Mouse (Mus musculus) lung, postnatal 25 days (tissue): ENCODE measurements at regions not wholly inside any gene's neighbourhood (a gene's known extent, or its start where the extent isn't known, plus 50 kb on each side); places are given as distances from the start of the nearest gene placed in this dataset.
"Not testable (repeated sequence)": the region's sequence is repeated elsewhere in the genome, so short reads cannot be mapped to it uniquely, and the experiment has no call there.

Experiments
- DNase-seq: peaks from one replicate; pipeline ENCODE4 v3.0.0; 2022; ENCODE audit warnings: low spot score

DNA sequence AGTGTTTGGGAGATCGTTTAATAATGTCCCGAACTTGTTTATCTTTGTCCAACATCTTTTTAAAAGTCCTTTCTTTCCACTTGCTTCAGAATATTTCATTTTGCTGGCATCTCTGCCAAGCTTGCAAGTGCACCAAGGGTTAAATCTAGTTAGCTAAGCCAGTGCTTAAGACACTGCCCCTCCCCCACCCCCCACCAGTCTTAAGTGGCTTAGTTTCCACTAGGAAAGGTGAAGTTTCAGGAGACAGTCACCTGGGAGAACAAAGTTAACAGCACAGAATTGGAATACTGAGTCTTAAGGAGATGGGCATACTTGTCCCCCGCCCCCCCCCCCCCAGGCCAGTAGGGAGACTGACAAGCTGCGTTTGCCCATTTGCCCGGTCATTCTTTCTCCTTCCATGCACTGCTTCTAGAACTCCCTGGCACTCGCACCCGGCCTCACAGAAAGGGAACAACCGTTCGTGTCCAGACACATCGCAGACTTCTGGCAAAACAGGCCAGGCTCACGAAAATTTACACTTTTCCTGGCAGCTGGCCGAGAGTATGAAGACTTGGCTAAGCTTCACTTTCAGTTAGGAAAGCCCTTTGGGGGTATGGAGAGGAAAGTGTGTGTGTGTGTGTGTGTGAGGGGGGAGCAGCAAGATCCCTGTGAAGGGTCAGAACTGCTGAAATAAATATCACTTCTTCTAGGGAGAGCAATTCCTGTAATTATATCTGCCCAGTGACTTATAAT is 219.2 kb downstream of the Bcl11a start:
- no peak for DNase-seq

DNA sequence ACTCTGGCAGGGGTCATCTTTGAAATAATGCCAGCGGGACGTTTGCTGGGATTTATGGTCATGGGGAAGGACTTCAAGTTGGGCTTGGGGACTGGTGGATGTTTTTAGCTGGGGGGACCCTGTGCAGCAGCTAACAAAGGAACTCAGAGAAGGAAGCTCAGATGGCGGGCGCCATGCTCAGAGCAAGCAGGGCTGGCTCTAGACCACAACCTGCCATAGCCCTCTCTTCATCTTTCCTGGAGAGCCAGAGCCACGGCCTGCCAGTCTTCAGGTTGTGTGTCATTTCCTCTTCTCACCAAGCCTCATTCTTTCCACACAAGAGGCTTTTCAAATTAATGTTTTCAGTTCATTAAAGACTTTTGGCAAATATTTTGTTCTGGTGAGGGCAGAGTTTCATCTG is 219.9 kb downstream of the Bcl11a start:
- DNase-seq: no peak

- no peak for DNase-seq
These were observed 222.5 kb downstream of the Bcl11a start for GRCm38 (mm10) chr11:24300351-24300750.

DNA sequence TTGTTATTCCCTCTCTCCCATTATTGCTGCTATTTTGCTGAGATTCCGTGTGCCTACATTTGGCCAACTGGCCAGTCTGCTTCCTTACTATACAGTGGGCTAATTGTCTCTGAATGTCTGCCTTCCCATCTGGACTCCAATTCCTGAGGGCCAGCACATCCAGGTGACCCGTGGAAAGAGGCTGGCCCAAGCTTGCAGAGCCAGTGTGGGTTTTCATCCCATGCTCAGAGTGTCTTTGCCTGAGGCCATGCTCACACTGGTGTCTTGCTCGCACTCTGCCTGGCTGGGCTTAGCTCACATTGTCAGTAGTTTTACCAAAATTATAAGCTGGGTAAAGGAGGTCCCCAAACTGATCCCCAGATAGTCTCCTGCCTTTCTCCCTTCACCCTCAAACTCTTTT is 223.3 kb downstream of the Bcl11a start:
- no peak for DNase-seq

DNA sequence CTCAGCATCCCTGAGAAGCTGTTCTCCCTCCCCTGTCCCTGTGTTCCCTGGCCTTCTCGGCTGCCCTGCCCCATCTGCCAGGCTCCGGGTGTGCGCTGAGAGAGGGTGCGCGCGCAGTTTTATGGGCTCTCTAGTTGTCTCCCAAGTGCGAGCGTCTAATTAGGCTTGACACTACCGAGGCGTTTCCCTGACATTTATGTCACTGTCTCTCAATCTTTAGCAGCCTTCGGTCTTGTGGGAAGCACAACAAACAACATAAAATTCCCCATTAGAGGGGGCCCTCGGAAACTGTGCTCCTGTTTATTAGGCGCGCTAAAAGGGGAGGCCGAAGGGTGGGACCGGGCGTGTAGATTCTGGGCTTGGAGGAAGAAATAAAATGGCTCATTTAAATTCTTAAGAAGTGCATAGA is 227.3 kb downstream of the Bcl11a start:
- DNase-seq: no peak

DNA sequence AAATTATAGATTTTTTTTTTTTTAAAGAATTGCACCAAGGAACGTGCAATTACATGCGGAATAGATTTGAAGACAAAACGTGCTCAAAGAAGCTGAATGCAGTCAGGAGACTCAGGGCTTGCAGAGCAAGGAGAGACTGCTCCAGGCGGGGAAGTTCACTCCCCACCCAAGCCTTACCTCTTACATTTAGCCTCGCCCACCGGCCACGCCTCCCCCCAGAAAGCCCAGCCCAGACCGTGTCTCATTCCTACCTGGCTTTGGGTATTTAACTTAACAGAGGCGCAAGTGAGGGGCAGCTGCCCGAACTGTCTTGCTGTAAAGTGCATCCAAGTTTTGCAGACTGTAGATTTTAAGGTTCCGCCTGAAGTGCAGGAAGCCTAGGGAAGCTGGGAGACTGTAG is 227.8 kb downstream of the Bcl11a start:
- DNase-seq: no peak

GRCm38 (mm10) chr11:24306101-24306500 is 228.2 kb downstream of the Bcl11a start:
- DNase-seq: no peak

- DNase-seq: no peak
These were observed 229.9 kb downstream of the Bcl11a start for GRCm38 (mm10) chr11:24307601-24308252.

- DNase-seq: no peak
These were observed 230.4 kb downstream of the Bcl11a start for GRCm38 (mm10) chr11:24308253-24308633.

DNA sequence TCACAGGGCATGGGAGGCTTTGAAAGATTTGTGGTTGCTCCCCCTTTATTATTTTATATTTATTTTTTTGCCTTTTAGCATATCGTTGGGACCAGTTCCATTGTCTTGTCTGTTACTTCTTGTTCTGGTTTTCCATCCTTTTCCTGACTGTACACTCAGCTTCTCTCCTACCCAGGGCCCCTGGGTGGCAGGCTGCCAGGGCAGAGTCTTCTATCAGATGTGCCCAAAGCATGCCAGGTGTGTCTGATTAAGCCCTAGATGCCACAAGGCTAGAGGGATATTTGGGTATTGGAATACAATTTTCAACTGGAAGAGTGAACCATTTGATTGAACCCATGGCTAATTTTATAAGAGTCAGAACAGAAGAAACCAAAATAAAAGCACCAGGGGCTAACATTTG is 236.2 kb downstream of the Bcl11a start:
- no peak for DNase-seq

DNA sequence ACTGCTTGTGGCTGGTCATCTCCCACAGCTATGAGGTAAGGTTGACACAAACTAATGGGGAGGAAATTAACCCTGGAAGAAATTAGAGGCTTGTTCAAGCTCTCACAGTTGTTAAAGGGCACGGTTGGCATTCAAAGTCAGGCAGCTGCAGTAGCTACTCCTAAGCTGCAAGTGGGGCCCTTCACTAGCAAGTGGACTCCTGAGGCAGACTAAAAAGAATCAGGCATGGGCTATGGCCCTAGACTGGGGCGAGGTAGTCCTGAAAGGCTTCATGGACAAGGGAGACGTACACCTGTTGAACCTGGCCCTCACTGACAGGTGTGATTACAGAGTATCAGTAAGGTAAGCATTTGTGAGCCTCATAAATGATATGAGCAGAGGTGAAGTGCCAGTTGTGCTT is 237.7 kb downstream of the Bcl11a start:
- no peak for DNase-seq

DNA sequence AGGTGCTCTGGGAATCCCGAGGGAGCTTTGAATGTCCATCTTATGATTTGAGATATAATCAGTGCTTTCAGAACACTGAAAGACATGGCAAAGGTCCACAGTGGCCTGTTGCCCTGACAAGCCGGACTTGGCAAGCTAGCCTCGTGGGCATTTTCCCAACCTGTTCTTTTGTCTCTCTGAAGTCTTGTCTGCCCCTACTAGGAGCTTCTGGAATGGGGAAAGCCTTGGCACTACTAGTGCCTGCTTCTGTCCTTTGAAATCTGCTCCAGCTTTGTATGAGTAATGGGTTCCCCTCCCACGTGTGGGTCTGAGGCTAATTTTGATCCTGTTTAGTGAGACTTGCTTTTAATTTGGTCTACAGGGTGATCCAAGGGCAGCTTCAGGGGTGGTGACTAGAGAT is 238.3 kb downstream of the Bcl11a start:
- no peak for DNase-seq

GRCm38 (mm10) chr11:24317989-24318735 is 240.3 kb downstream of the Bcl11a start:
- no peak for DNase-seq

DNA sequence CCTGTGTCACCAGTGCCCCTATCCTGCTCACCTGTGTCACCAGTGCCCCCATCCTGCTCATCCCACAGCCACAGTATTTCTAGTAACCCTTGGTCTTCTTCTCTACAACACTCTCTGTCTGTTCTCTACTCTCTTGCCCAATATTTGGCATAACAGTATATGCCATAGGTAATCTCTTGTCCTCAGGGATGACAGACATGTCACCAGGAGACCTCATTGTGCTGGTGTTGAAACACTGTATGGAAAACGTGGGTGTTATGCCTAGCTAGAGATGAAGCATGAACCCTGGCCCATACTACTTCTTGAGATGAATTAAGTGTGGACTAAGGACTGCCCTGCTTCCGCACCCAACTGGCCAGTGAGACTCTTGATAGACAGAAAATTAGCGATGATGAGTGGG is 241.4 kb downstream of the Bcl11a start:
- DNase-seq: no peak

DNA sequence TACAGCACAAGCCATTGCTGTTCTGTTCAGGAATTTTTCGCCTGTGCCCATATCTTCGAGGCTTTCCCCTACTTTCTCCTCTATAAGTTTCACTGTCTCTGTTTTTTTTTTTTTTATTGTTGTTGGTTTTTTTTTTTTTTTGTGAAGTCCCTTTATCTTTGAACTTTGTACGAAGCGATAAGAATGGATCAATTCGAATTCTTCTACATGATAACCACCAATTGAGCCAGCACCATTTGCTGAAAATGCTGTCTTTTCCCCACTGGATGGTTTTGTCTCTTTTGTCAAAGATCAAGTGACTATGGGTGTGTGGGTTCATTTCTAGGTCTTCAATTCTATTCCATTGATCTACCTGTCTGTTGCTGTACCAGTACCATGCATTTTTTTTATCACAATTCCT is 244.6 kb downstream of the Bcl11a start:
- not testable (repeated sequence) for DNase-seq

DNA sequence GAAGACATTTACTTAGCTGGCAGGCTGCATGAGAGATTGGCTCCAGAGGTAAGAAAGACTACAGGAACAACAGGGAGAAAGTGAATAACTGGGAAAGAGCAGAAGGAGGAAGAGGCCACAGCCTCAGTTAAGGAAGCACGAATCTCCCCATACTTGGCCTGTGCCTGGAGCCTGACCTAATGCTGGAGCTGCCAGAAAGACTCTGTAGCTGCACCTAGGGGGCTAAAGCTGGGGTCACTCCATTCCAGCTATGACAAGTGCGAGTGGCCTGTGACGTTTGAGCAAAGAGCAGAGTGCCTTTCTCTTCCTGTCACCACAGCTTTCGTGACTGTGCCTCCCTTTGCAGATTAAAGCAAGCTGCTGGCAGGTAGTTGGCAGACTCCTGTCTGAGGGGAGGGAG is 250.6 kb downstream of the Bcl11a start:
- DNase-seq: no peak

GRCm38 (mm10) chr11:24330366-24331124 is 252.7 kb downstream of the Bcl11a start:
- no peak for DNase-seq

- no peak for DNase-seq
These were observed 254.4 kb downstream of the Bcl11a start for GRCm38 (mm10) chr11:24332241-24332640.

GRCm38 (mm10) chr11:24333111-24333510 is 255.3 kb downstream of the Bcl11a start:
- no peak for DNase-seq

GRCm38 (mm10) chr11:24335256-24335655 is 257.4 kb downstream of the Bcl11a start:
- no peak for DNase-seq

DNA sequence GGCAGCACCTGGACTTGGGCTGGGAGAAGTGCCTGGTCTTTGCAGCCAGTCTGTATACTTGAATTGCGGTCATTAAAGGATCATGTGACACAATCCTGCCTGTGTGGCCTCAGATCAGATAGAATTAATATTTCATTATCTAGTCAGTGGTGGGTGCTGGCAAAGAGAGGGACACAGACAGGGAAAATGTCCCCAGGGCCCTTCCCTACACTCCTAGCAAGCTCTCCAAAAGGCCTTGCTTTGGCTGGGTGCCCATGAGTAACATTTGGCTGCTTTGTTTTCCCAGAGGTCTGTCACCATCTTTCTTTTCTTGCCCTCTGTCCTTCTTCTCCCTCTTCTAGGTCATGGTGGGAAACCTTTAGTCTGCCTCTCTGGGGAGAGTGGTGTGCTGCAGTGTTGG is 260.3 kb downstream of the Bcl11a start:
- DNase-seq: no peak

DNA sequence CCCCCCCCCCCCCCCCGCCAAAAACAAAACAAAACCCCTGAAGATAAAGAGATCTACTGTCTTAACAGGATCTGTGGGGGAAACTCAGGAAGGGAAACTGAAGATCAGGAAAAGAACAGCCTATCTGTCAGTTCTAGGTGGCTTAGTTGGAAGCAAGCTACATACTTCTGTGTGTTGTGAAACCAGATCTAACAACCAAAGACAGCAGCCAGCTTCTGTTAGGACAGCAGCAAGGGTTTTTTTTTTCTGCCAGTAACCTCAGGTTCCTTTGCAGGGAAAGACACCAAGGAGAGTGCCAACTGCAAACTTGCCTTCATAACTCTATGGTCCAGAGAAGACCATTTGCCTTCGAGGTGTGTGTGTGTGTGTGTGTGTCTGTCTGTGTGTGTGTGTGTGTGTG is 261.2 kb downstream of the Bcl11a start:
- DNase-seq: no peak

- DNase-seq: no peak
These were observed 262.8 kb downstream of the Bcl11a start for GRCm38 (mm10) chr11:24340677-24341076.
